Comparison of ENCODE assay signal across 10 mouse cellular contexts in the genomic region with DNA sequence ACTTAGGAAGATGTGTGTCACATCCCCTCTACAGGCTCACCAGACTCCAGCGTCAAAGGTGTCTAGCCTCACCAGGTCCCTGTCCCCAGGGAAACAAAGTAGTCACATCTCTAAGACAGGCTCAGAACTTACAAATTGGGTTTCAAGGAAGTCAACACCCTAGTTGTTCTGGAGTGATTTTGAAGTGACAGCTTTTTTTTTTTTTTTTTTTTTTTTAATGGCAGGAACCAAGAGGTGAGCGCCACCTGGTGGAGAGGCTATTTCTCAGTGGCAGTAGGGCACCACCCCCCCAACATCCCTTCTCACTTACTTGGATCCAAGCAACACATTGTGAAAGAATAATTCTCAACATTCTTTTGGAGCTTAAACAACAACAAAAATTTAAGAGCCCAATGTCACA. TPM values are rescaled to one million over a fixed set of nuclear protein-coding genes. Genes with fewer than 3 reads are reported as not detected.
A peak's percentile ranks its signal among the peaks of the same experiment; 100 is the strongest.
DNase-seq lines count a peak whose midpoint lies in the region; ATAC-seq and TF ChIP-seq lines count a peak whose summit lies in the region.
"Had no signal": no experiment of that assay in that cellular context is flagged by ENCODE, and none has a peak within 500 bp of the region (broad histone marks: within the 10 kb centered on the region; RNA-seq: fewer than 3 reads in every experiment).

No protein-coding gene starts in this region.

- H3K36me3 ChIP-seq in liver, embryonic 12.5 days: no peaks in the 10 kb centered on the region
- no peaks in the 10 kb centered on the region for H3K36me3 ChIP-seq in spleen, adult 2 months (ENCODE audit: control insufficient read depth, insufficient read depth, low read length)
- H3K36me3 ChIP-seq: heart, embryonic 13.5 days; neural tube, embryonic 12.5 days had no signal

- DNase-seq in liver: peak; percentile 73
- DNase-seq in WW6 (ENCODE audit: low read depth, low spot score): peak; percentile 3
- DNase-seq in cerebellum, postnatal 36 days: peak; percentile 29 to 43
- DNase-seq in kidney, adult 8-10 months: peak; percentile 30 to 74
- DNase-seq in lung, adult 2 months: peak; percentile 68
- DNase-seq in spleen, adult 2 months (ENCODE audit: low read depth in 1 of 2, low spot score in 2 of 2): peak; percentile 43 to 64

- 0 out of 2 replicates have a peak, but pooled peaks cover 10% of the 10 kb centered on the region for H3K4me1 ChIP-seq in liver, embryonic 12.5 days
- H3K4me1 ChIP-seq in lung, adult 2 months (ENCODE audit: control insufficient read depth, insufficient read depth, low read length): peaks cover 20% of the 10 kb centered on the region
- peaks cover 4% of the 10 kb centered on the region; the same call in 1 of the 2 replicates for H3K4me1 ChIP-seq in spleen, adult 2 months (ENCODE audit: control insufficient read depth, insufficient read depth, insufficient read length)
- H3K4me1 ChIP-seq: neural tube, embryonic 12.5 days had no signal

- no peaks in the 10 kb centered on the region for H3K27me3 ChIP-seq in liver, embryonic 12.5 days (replicated peaks)
- H3K27me3 ChIP-seq in spleen, adult 2 months (ENCODE audit: control insufficient read depth, insufficient read depth, low read length): no peaks in the 10 kb centered on the region
- H3K27me3 ChIP-seq: heart, embryonic 13.5 days; neural tube, embryonic 12.5 days had no signal

- no peak overlapping the region for H3K9ac ChIP-seq in liver, embryonic 12.5 days
- H3K9ac ChIP-seq: heart, embryonic 13.5 days; neural tube, embryonic 12.5 days had no signal

- no peak for TF ChIP-seq POLR2A in lung, adult 2 months (IDR thresholded peaks at IDR 0.05; ENCODE audit: borderline replicate concordance, extremely low read depth, low read depth, low read length)
- TF ChIP-seq POLR2A in spleen, adult 2 months (IDR thresholded peaks at IDR 0.05; ENCODE audit: low read depth, low read length): no peak

- WGBS in liver, embryonic 12.5 days (ENCODE audit: insufficient replicate concordance): 30% methylated on average over 2 of the region's 2 CpGs
- WGBS in lung, adult 2 months: 29% methylated on average over 2 of the region's 2 CpGs
- WGBS in spleen, adult 2 months: 35% methylated on average over 2 of the region's 2 CpGs

- H3K4me2 ChIP-seq in liver, embryonic 12.5 days: no peak overlapping the region
- H3K4me2 ChIP-seq: heart, embryonic 13.5 days; neural tube, embryonic 12.5 days had no signal

- H3K27ac ChIP-seq in liver, embryonic 12.5 days: no peak overlapping the region
- no peak overlapping the region for H3K27ac ChIP-seq in spleen, adult 2 months (ENCODE audit: insufficient read depth, low read length)
- H3K27ac ChIP-seq: heart, embryonic 13.5 days; neural tube, embryonic 12.5 days had no signal

- H3K9me3 ChIP-seq in liver, embryonic 12.5 days (replicated peaks): no peaks in the 10 kb centered on the region
- H3K9me3 ChIP-seq: heart, embryonic 13.5 days; neural tube, embryonic 12.5 days had no signal

- peak; percentile 69 for TF ChIP-seq CTCF in lung, adult 2 months (IDR thresholded peaks at IDR 0.05; ENCODE audit: insufficient read depth, low read length)
- TF ChIP-seq CTCF in spleen, adult 2 months (IDR thresholded peaks at IDR 0.05; ENCODE audit: extremely low read depth, insufficient read depth, insufficient read length, insufficient replicate concordance): peak; percentile 49; the same call in 1 of the 2 replicates

- H3K4me3 ChIP-seq in liver, embryonic 12.5 days: no peak overlapping the region
- no peak overlapping the region for H3K4me3 ChIP-seq in lung, adult 2 months (replicated peaks; ENCODE audit: extremely low read depth, low read depth, low read length)
- H3K4me3 ChIP-seq in spleen, adult 2 months (ENCODE audit: extremely low read depth, insufficient read depth, insufficient read length): no peak overlapping the region
- H3K4me3 ChIP-seq: heart, embryonic 13.5 days; neural tube, embryonic 12.5 days had no signal

- ATAC-seq in liver, embryonic 12.5 days: no peak
- ATAC-seq in monocyte, adult 5-6 weeks (replicated peaks; ENCODE audit: insufficient number of reproducible peaks, low FRiP score, low TSS enrichment, poor library complexity, severe bottlenecking): no peak

RNA-seq across cellular contexts. Expression of a gene that starts 59.2 kb away (rescaled TPM):
- polyA plus RNA-seq in liver, embryonic 12.5 days (2016; fragmentation: Nextera tagmentation; extraction: Ambion mirVana): not detected in 2 replicates
- polyA plus RNA-seq in lung, adult 2 months (2012; rRNA removed): 0.27 TPM in 1 of 2 replicates, not detected in the other
- polyA plus RNA-seq in spleen, adult 2 months (2012; rRNA removed): not detected in 2 replicates
- not detected in 3 replicates for total RNA-seq in monocyte, adult 5-6 weeks (2017)
- polyA plus RNA-seq: heart, embryonic 13.5 days; neural tube, embryonic 12.5 days had no signal

Comparison
In these comparisons a context has a peak if more than half of its experiments do, and no peak if none do; other contexts are left out.
1. DNase-seq: peak in every context shown above with its lines; median percentile 73 in liver; 68 in lung, adult 2 months; 54 in spleen, adult 2 months; 52 in kidney, adult 8-10 months; 36 in cerebellum, postnatal 36 days; 3 in WW6.